Mouse (Mus musculus): ENCODE results near the gene Fam49a. TPM values are rescaled to one million over a fixed set of nuclear protein-coding genes. Genes with fewer than 3 reads are reported as not detected.

Fam49a gene
- total RNA-seq, 2 experiments from 2014 or later, result 7.5 to 11.8 TPM

GRCm38 (mm10) chr12:12428886-12429285, 166.9 kb downstream of the Fam49a start:
- ATAC-seq (replicated peaks; ENCODE audit: poor library complexity), result peak; percentile 95

Data from megakaryocyte progenitor cell, adult 5-6 weeks (primary cell).